Mouse (Mus musculus): ENCODE results near the gene Padi6. TPM values are rescaled to one million over a fixed set of nuclear protein-coding genes. Genes with fewer than 3 reads are reported as not detected.

Gene Padi6
- polyA plus RNA-seq, 1 experiment: not detected

DNA sequence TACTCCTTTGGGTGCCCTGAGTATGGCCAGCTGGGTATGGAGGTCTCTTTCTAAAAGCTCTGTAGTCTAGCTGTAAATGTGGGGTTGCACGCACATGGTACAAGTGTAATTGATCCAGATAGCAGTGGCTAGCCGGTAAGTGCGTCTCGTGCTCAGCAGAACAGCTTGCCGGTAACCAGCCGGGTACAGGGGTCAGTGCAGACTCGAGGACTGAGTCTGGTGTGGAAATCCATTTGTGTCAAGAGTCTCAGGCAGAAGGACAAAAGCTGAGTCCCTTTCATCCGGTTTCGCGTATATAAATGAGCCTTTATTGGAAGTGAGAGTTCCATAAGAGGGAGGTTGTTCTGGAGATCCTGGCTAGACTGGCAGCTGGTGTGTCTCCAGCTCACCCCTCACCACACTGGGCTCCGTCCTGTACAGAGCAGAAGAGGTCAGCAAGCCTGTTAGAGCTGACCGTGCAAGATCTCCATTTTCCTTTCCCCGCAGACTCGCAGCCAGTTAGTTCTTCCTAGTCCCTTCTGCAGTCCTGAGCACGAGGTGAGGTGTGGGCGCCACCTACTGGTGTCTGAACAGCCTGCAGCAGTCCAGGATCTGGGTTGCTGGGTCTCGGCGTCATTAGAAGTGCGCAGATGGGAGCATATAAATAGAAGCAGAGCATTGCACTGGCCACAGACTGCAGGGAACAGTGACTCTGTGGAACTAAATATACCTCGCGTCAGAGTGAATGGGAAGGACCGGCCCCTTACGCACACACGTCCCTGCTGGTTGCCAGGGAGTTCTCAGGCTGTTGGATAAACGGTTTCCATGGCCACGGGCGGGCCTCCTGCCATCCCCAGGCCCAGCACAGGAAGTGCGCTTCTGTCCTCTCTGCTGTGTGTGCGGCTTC is 28.7 kb downstream of the Padi6 start:
- peaks cover 93% of the 10 kb centered on the region for H3K4me1 ChIP-seq

DNA sequence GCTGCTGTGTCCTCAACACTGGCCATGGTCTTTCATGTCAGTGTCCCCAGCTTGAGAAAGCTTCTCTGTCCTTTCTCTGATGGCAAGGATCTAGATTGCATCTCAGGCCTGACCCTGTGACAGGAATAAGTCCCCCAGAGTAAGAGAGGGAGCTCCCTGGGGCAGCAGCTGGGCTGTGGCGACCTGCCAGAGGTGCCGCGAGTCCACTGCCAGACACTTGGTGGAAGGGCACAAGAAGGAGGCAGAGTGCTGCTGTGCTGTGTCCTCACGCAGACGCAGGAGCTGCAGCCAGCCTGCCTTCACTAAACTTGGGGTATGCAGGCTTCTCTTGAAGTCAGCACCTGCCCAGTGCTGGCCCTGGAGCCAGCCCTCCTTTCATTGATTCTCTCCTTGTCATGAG is 31.1 kb downstream of the Padi6 start:
- TF ChIP-seq FLI1 (IDR thresholded peaks at IDR 0.05; ENCODE audit: low read length): no peak
- H3K9me3 ChIP-seq: no peaks in the 10 kb centered on the region
- peaks cover 92% of the 10 kb centered on the region for H3K4me1 ChIP-seq
- H3K4me3 ChIP-seq (replicated peaks): no peak overlapping the region
- H3K27me3 ChIP-seq (replicated peaks): no peaks in the 10 kb centered on the region
- H3K36me3 ChIP-seq (replicated peaks; ENCODE audit: low read length): peaks cover 96% of the 10 kb centered on the region

More for the DNA sequence above, 28.7 kb downstream of the Padi6 start:
- Histone ChIP-seq H3K27me3 (replicated peaks) (no peaks in the 10 kb centered on the region), H3K36me3 (replicated peaks; ENCODE audit: low read length) (peaks cover 98% of the 10 kb centered on the region), H3K9me3 (no peaks in the 10 kb centered on the region), H3K4me3 (replicated peaks) (peak overlapping the region; percentile 64)
- no peak for TF ChIP-seq GATA1 (IDR thresholded peaks at IDR 0.05; ENCODE audit: borderline replicate concordance, low read length)
- no peak for TF ChIP-seq FLI1 (IDR thresholded peaks at IDR 0.05; ENCODE audit: low read length)

DNA sequence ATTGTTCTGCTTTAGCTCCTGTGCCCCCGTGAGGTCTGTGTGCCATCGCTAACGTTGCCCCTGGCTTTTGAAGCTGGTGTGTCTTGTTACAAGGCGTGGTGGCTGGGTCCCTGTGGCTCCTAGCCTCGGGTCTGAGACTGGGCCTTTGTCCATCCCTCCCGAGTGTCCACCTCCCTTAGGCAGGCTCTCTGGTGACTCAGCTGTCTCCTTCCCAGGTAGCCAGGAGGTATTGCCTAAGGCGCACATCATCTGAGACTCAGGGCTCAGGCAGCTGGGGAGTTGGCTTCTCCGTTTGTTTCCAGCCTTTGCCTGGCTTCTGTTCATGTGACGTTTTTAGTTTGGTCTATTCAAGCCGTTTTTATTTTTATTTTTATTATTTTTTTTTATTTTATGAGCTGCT is 31.7 kb downstream of the Padi6 start:
- H3K9me3 ChIP-seq: no peaks in the 10 kb centered on the region
- no peak overlapping the region for H3K4me3 ChIP-seq (replicated peaks)
- no peaks in the 10 kb centered on the region for H3K27me3 ChIP-seq (replicated peaks)
- H3K36me3 ChIP-seq (replicated peaks; ENCODE audit: low read length): peaks cover 96% of the 10 kb centered on the region
- H3K4me1 ChIP-seq: peaks cover 92% of the 10 kb centered on the region
- TF ChIP-seq FLI1 (IDR thresholded peaks at IDR 0.05; ENCODE audit: low read length) (no peak), GATA1 (IDR thresholded peaks at IDR 0.05; ENCODE audit: borderline replicate concordance, low read length) (no peak)

DNA sequence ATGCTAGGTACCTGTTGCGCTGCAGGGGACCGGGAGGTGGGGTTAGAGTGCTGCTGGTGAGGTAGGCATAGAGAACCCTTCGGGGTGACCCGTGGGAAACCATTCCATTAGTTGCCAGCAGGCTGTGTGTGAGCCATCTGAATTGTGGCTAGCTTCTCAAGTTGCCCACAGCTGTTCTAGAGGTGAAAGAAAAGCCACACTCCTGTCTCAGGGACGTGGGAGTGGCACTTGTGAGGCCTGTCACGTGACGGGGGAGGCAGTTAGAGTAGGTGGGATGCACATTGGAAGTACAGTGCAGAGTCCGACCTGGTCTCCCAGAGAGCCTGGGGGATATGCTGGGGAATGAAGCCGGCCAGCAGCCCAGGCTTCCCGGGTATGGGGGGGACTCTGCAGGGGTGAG is 32.8 kb downstream of the Padi6 start:
- Histone ChIP-seq H3K36me3 (replicated peaks; ENCODE audit: low read length) (peaks cover 97% of the 10 kb centered on the region), H3K4me3 (replicated peaks) (no peak overlapping the region), H3K27me3 (replicated peaks) (no peaks in the 10 kb centered on the region), H3K9me3 (no peaks in the 10 kb centered on the region), H3K4me1 (peaks cover 94% of the 10 kb centered on the region)
- no peak for TF ChIP-seq FLI1 (IDR thresholded peaks at IDR 0.05; ENCODE audit: low read length)
- TF ChIP-seq GATA1 (IDR thresholded peaks at IDR 0.05; ENCODE audit: borderline replicate concordance, low read length): no peak

DNA sequence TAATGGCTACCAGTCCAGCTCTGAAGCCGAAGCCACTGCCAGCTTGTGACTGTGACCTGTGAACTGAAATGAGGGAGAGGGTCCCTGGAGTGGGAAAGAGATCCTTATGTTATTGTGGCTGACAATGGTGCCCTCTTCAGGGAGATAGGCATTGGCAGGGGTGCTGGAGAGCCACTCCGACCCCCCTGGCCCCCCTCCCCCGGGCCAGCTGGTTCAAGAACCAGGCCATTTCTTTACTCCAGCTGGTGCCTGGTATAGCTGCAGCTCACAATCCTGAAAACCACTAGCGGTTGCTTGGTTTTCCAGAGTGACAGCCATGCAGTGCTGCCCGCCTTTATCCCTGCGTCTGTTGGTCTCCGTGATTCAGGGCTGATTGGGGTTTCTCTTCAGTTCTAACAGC is 33.3 kb downstream of the Padi6 start:
- H3K27me3 ChIP-seq (replicated peaks): no peaks in the 10 kb centered on the region
- no peak overlapping the region for H3K4me3 ChIP-seq (replicated peaks)
- peaks cover 94% of the 10 kb centered on the region for H3K4me1 ChIP-seq
- TF ChIP-seq FLI1 (IDR thresholded peaks at IDR 0.05; ENCODE audit: low read length) (no peak), GATA1 (IDR thresholded peaks at IDR 0.05; ENCODE audit: borderline replicate concordance, low read length) (no peak)
- H3K36me3 ChIP-seq (replicated peaks; ENCODE audit: low read length): peaks cover 97% of the 10 kb centered on the region
- H3K9me3 ChIP-seq: no peaks in the 10 kb centered on the region

DNA sequence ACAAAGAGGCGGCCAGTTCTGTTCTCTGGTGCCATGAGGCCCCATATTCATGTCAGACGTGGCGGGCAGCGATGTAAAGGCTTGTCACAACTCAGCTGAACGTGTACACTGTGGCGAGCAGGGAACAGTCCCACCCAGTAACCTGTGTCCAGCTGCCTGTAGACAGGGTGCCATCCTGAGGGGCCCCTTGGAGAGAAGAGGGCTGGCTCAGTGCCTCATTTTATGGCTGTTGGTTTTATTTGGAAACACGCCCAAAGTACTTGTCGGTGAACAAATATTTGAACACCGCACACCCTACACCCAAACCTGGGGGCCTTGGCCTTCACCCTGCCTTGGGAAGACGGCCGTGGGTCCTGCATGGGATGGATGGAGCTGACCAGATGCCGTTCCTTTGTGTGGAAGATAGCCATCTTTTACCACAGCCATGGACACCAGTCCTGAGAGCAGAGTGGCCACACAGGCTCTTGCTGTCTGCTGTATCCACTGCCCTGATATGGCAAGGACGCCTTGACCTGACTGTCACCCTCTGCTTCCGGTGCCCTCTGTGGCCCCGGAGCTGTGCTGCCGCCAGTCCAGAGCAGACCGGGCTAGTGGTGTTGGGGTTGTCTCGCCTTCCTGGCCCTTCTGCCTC is 34.0 kb downstream of the Padi6 start:
- Histone ChIP-seq H3K9me3 (no peaks in the 10 kb centered on the region), H3K4me1 (peaks cover 94% of the 10 kb centered on the region), H3K27me3 (replicated peaks) (no peaks in the 10 kb centered on the region), H3K36me3 (replicated peaks; ENCODE audit: low read length) (peaks cover 95% of the 10 kb centered on the region), H3K4me3 (replicated peaks) (no peak overlapping the region)
- no peak for TF ChIP-seq FLI1 (IDR thresholded peaks at IDR 0.05; ENCODE audit: low read length)
- no peak for TF ChIP-seq GATA1 (IDR thresholded peaks at IDR 0.05; ENCODE audit: borderline replicate concordance, low read length)

DNA sequence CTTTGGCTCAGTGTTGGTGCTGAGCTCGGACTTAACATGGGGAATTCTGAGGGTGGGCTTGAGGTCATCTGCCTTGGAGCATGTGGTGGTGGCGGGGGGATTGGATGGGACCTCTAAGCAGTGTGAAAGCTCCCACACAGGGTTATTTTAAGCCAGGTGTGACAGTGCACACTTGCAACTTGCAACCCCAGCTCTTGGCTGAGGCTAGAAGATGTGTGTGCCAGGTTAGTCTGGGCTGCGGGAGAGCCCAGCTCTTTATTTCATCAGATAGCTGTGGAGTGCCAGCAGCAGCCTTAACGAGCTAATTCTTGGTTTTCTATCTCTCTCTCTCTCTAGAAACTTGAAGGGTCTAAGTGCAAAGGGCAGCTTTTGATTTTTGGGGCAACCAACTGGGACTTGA is 34.8 kb downstream of the Padi6 start:
- no peaks in the 10 kb centered on the region for H3K27me3 ChIP-seq (replicated peaks)
- no peak for TF ChIP-seq FLI1 (IDR thresholded peaks at IDR 0.05; ENCODE audit: low read length)
- no peak for TF ChIP-seq GATA1 (IDR thresholded peaks at IDR 0.05; ENCODE audit: borderline replicate concordance, low read length)
- no peaks in the 10 kb centered on the region for H3K9me3 ChIP-seq
- H3K36me3 ChIP-seq (replicated peaks; ENCODE audit: low read length): peaks cover 87% of the 10 kb centered on the region
- H3K4me3 ChIP-seq (replicated peaks): no peak overlapping the region
- H3K4me1 ChIP-seq: peaks cover 91% of the 10 kb centered on the region

DNA sequence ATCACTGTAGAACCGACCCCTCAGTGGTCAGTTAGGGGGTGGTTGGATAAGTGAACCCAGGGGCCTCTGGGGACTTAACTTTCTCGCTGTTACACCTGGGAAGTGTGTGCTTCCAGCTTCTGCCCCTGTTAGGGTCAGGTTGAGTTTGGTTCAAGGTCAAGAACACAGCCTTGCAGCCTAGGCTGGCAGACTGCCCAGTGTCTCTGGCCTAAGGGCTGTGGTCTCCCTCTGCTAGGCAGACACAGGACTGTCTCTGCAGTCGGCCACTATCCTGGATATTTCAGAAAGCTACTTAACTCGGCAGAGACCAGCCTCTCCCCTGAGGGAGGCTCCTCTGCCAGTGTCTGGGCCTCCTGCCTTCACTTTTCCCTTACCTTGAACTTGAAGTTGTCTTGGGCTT is 38.3 kb downstream of the Padi6 start:
- Histone ChIP-seq H3K4me3 (replicated peaks) (peak overlapping the region; percentile 94), H3K9me3 (no peaks in the 10 kb centered on the region), H3K36me3 (replicated peaks; ENCODE audit: low read length) (peaks cover 52% of the 10 kb centered on the region), H3K4me1 (peaks cover 68% of the 10 kb centered on the region), H3K27me3 (replicated peaks) (no peaks in the 10 kb centered on the region)
- TF ChIP-seq FLI1 (IDR thresholded peaks at IDR 0.05; ENCODE audit: low read length) (no peak), GATA1 (IDR thresholded peaks at IDR 0.05; ENCODE audit: borderline replicate concordance, low read length) (no peak)

DNA sequence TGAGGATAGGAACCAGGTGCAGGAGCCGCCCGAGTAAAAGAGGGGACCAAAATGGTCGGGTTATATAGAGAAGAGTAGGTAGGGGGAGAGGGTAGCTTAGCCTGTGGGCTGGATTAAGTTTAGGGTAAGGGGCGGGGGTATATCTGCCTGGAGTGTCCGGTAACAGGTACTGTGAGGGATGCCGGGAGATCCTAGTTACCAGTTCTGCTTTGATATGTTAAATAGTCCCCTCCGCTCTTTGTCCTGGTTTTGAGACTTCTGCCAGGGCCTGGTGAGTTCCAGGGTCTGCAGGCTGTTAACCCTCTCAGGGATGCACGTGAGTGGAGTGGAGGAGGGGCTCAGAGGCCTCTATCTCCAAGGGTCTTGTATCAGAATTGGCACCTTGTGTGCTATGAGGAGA is 38.8 kb downstream of the Padi6 start:
- no peaks in the 10 kb centered on the region for H3K27me3 ChIP-seq (replicated peaks)
- TF ChIP-seq GATA1 (IDR thresholded peaks at IDR 0.05; ENCODE audit: borderline replicate concordance, low read length) (no peak), FLI1 (IDR thresholded peaks at IDR 0.05; ENCODE audit: low read length) (no peak)
- H3K9me3 ChIP-seq: no peaks in the 10 kb centered on the region
- peaks cover 47% of the 10 kb centered on the region for H3K36me3 ChIP-seq (replicated peaks; ENCODE audit: low read length)
- peaks cover 68% of the 10 kb centered on the region for H3K4me1 ChIP-seq
- peak overlapping the region; percentile 94 for H3K4me3 ChIP-seq (replicated peaks)
